Mouse (Mus musculus): ENCODE data around the gene Prkcz.
"Not testable (repeated sequence)": the region's sequence is repeated elsewhere in the genome, so short reads cannot be mapped to it uniquely, and the experiment has no call there.

Gene Prkcz

GRCm38 (mm10) chr4:155359560-155360464, 1.3 kb downstream of the Prkcz start:
- no peak for DNase-seq (ENCODE audit: low spot score)

GRCm38 (mm10) chr4:155357601-155358000, 3.6 kb downstream of the Prkcz start:
- no peak for DNase-seq (ENCODE audit: low spot score)

- DNase-seq (ENCODE audit: low spot score): no peak
These were observed 4.8 kb downstream of the Prkcz start for GRCm38 (mm10) chr4:155356354-155356753.

- no peak for DNase-seq (ENCODE audit: low spot score)
These were observed 6.6 kb downstream of the Prkcz start for GRCm38 (mm10) chr4:155354546-155354945.

GRCm38 (mm10) chr4:155354035-155354434, 7.1 kb downstream of the Prkcz start:
- DNase-seq (ENCODE audit: low spot score): no peak

GRCm38 (mm10) chr4:155352581-155352980, 8.6 kb downstream of the Prkcz start:
- no peak for DNase-seq (ENCODE audit: low spot score)

- DNase-seq (ENCODE audit: low spot score): no peak
These were observed 14.8 kb downstream of the Prkcz start for GRCm38 (mm10) chr4:155346350-155346749.

- DNase-seq (ENCODE audit: low spot score): peak; percentile 18
These were observed 15.6 kb downstream of the Prkcz start for GRCm38 (mm10) chr4:155345608-155345953.

- DNase-seq (ENCODE audit: low spot score): no peak
These were observed 16.2 kb downstream of the Prkcz start for GRCm38 (mm10) chr4:155344716-155345607.

- no peak for DNase-seq (ENCODE audit: low spot score)
These were observed 16.9 kb downstream of the Prkcz start for GRCm38 (mm10) chr4:155344299-155344600.

GRCm38 (mm10) chr4:155343415-155344298, 17.5 kb downstream of the Prkcz start:
- DNase-seq (ENCODE audit: low spot score): no peak

GRCm38 (mm10) chr4:155336284-155337050, 24.7 kb downstream of the Prkcz start:
- no peak for DNase-seq (ENCODE audit: low spot score)

- no peak for DNase-seq (ENCODE audit: low spot score)
These were observed 28.9 kb downstream of the Prkcz start for GRCm38 (mm10) chr4:155332253-155332652.

GRCm38 (mm10) chr4:155328385-155328784, 32.8 kb downstream of the Prkcz start:
- not testable (repeated sequence) for DNase-seq (ENCODE audit: low spot score)

- DNase-seq (ENCODE audit: low spot score): no peak
These were observed 35.4 kb downstream of the Prkcz start for GRCm38 (mm10) chr4:155325773-155326172.

- no peak for DNase-seq (ENCODE audit: low spot score)
These were observed 36.6 kb downstream of the Prkcz start for GRCm38 (mm10) chr4:155324511-155324910.

GRCm38 (mm10) chr4:155323081-155323795, 37.9 kb downstream of the Prkcz start:
- no peak for DNase-seq (ENCODE audit: low spot score)

GRCm38 (mm10) chr4:155320281-155321244, 40.6 kb downstream of the Prkcz start:
- peak; percentile 28 for DNase-seq (ENCODE audit: low spot score)

- no peak for DNase-seq (ENCODE audit: low spot score)
These were observed 42.9 kb downstream of the Prkcz start for GRCm38 (mm10) chr4:155318266-155318665.
